Mouse (Mus musculus) stomach, embryonic 15.5 days (tissue): ENCODE measurements around the gene Slit3. TPM values are rescaled to one million over a fixed set of nuclear protein-coding genes. Genes with fewer than 3 reads are reported as not detected.

Experiments used
- ATAC-seq: fragments of 200-750 bp; cut with Nextera tagmentation; 2 replicates; pipeline ENCODE4 v1.8.0; 2017; ENCODE audit warnings: low read depth, moderate number of reproducible peaks, moderate TSS enrichment; ENCODE audit not compliant: insufficient read depth, low FRiP score
- H3K27ac ChIP-seq: fragments of 300-500 bp; sonication (generic); 2 replicates; pipeline ENCODE4 v1.5.1; 2015; ENCODE audit warnings: mild to moderate bottlenecking, inconsistent platforms
- H3K27me3 ChIP-seq: fragments of 300-500 bp; sonication (generic); replicated peaks from 2 replicates; pipeline ENCODE4 v1.6.1; 2015; ENCODE audit warnings: inconsistent platforms
- H3K36me3 ChIP-seq: fragments of 300-500 bp; sonication (generic); 2 replicates; pipeline ENCODE4 v1.6.1; 2015; ENCODE audit warnings: inconsistent platforms
- H3K4me1 ChIP-seq: fragments of 300-500 bp; sonication (generic); 2 replicates; pipeline ENCODE4 v1.6.1; 2015; ENCODE audit warnings: inconsistent platforms
- H3K4me2 ChIP-seq: fragments of 300-500 bp; sonication (generic); 2 replicates; pipeline ENCODE4 v1.6.1; 2015; ENCODE audit warnings: mild to moderate bottlenecking, inconsistent platforms
- H3K4me3 ChIP-seq: fragments of 300-500 bp; sonication (generic); replicated peaks from 2 replicates; pipeline ENCODE4 v1.5.1; 2015; ENCODE audit warnings: inconsistent platforms
- H3K9ac ChIP-seq: fragments of 300-500 bp; sonication (generic); 2 replicates; pipeline ENCODE4 v1.6.1; 2015; ENCODE audit warnings: inconsistent platforms
- H3K9me3 ChIP-seq: fragments of 300-500 bp; sonication (generic); 2 replicates; pipeline ENCODE4 v1.6.1; 2016; ENCODE audit warnings: inconsistent platforms
- WGBS: fragments of 180-500 bp; shearing (Covaris S2); methylation state at CpG from one replicate; pipeline ENCODE4 v1.1.7; 2015; 5-methylcytosine and 5-hydroxymethylcytosine counted together
- polyA plus RNA-seq: library from polyadenylated mRNA; unstranded; fragments of >200 nt; fragmentation: Nextera tagmentation; extraction: Ambion mirVana; gene quantifications from 2 replicates; pipeline ENCODE4 v1.2.1, GENCODE M21; 2015

Gene Slit3
- polyA plus RNA-seq, 1 experiment from 2014 or later = 18.9 TPM

GRCm38 (mm10) chr11:35662945-35663344 lies 541.9 kb downstream of the Slit3 start:
- H3K36me3 ChIP-seq = no peaks in the 10 kb centered on the region
- H3K27ac ChIP-seq = no peak overlapping the region
- ATAC-seq = no peak
- H3K9ac ChIP-seq = no peak overlapping the region
- H3K4me1 ChIP-seq = no peaks in the 10 kb centered on the region
- H3K4me3 ChIP-seq = no peak overlapping the region
- no peaks in the 10 kb centered on the region for H3K27me3 ChIP-seq
- 86% methylated on average over 3 of the region's 3 CpGs for WGBS
- no peaks in the 10 kb centered on the region for H3K9me3 ChIP-seq
- no peak overlapping the region for H3K4me2 ChIP-seq

- ATAC-seq = no peak
- Histone ChIP-seq H3K4me2 (no peak overlapping the region), H3K27me3 (no peaks in the 10 kb centered on the region), H3K9ac (no peak overlapping the region), H3K9me3 (no peaks in the 10 kb centered on the region), H3K36me3 (no peaks in the 10 kb centered on the region), H3K4me1 (no peaks in the 10 kb centered on the region), H3K4me3 (no peak overlapping the region), H3K27ac (no peak overlapping the region)
- 72% methylated on average over 8 of the region's 8 CpGs for WGBS
These were observed 542.6 kb downstream of the Slit3 start for GRCm38 (mm10) chr11:35663661-35664060.

- WGBS = 71% methylated on average over 5 of the region's 5 CpGs
- no peaks in the 10 kb centered on the region for H3K9me3 ChIP-seq
- no peaks in the 10 kb centered on the region for H3K36me3 ChIP-seq
- H3K27ac ChIP-seq = no peak overlapping the region
- no peaks in the 10 kb centered on the region for H3K27me3 ChIP-seq
- H3K4me2 ChIP-seq = no peak overlapping the region
- H3K4me1 ChIP-seq = no peaks in the 10 kb centered on the region
- H3K9ac ChIP-seq = no peak overlapping the region
- no peak overlapping the region for H3K4me3 ChIP-seq
- ATAC-seq = no peak; the same call in 1 of the 2 replicates
These were observed 544.0 kb downstream of the Slit3 start for GRCm38 (mm10) chr11:35664991-35665390.

- H3K4me1 ChIP-seq = no peaks in the 10 kb centered on the region
- H3K27ac ChIP-seq = no peak overlapping the region
- H3K36me3 ChIP-seq = no peaks in the 10 kb centered on the region
- no peak overlapping the region for H3K4me2 ChIP-seq
- no peak overlapping the region for H3K4me3 ChIP-seq
- 68% methylated on average over 3 of the region's 3 CpGs for WGBS
- H3K9ac ChIP-seq = no peak overlapping the region
- no peak for ATAC-seq
- H3K9me3 ChIP-seq = no peaks in the 10 kb centered on the region
- H3K27me3 ChIP-seq = no peaks in the 10 kb centered on the region
These were observed 546.4 kb downstream of the Slit3 start for GRCm38 (mm10) chr11:35667428-35667827.

- no peaks in the 10 kb centered on the region for H3K9me3 ChIP-seq
- no peak for ATAC-seq
- H3K4me3 ChIP-seq = no peak overlapping the region
These were observed 547.1 kb downstream of the Slit3 start for GRCm38 (mm10) chr11:35668138-35668537.

GRCm38 (mm10) chr11:35668750-35669149 lies 547.7 kb downstream of the Slit3 start:
- ATAC-seq = no peak
- Histone ChIP-seq H3K27ac (no peak overlapping the region), H3K4me3 (no peak overlapping the region), H3K9ac (no peak overlapping the region), H3K27me3 (no peaks in the 10 kb centered on the region), H3K36me3 (no peaks in the 10 kb centered on the region), H3K4me1 (no peaks in the 10 kb centered on the region), H3K4me2 (no peak overlapping the region), H3K9me3 (no peaks in the 10 kb centered on the region)
- WGBS = 67% methylated on average over 1 of the region's 1 CpGs

More at GRCm38 (mm10) chr11:35668138-35668537, 547.1 kb downstream of the Slit3 start:
- Histone ChIP-seq H3K27ac (no peak overlapping the region), H3K4me1 (no peaks in the 10 kb centered on the region), H3K4me2 (no peak overlapping the region), H3K9ac (no peak overlapping the region), H3K36me3 (no peaks in the 10 kb centered on the region), H3K27me3 (no peaks in the 10 kb centered on the region)
- WGBS = 45% methylated on average over 3 of the region's 3 CpGs

- Histone ChIP-seq H3K27me3 (no peaks in the 10 kb centered on the region), H3K4me3 (no peak overlapping the region), H3K9ac (no peak overlapping the region), H3K36me3 (no peaks in the 10 kb centered on the region), H3K27ac (no peak overlapping the region), H3K4me1 (no peaks in the 10 kb centered on the region), H3K9me3 (no peaks in the 10 kb centered on the region), H3K4me2 (no peak overlapping the region)
- 84% methylated on average over 5 of the region's 5 CpGs for WGBS
- no peak for ATAC-seq
These were observed 548.5 kb downstream of the Slit3 start for GRCm38 (mm10) chr11:35669536-35669935.

- Histone ChIP-seq H3K9ac (no peak overlapping the region), H3K36me3 (no peaks in the 10 kb centered on the region), H3K4me3 (no peak overlapping the region), H3K9me3 (no peaks in the 10 kb centered on the region), H3K4me1 (no peaks in the 10 kb centered on the region), H3K27me3 (no peaks in the 10 kb centered on the region), H3K4me2 (no peak overlapping the region), H3K27ac (no peak overlapping the region)
- no peak for ATAC-seq
- 83% methylated on average over 6 of the region's 6 CpGs for WGBS
These were observed 549.2 kb downstream of the Slit3 start for GRCm38 (mm10) chr11:35670181-35670580.

- H3K36me3 ChIP-seq = no peaks in the 10 kb centered on the region
- no peaks in the 10 kb centered on the region for H3K27me3 ChIP-seq
- H3K9ac ChIP-seq = no peak overlapping the region
- H3K4me3 ChIP-seq = no peak overlapping the region
- no peak overlapping the region for H3K4me2 ChIP-seq
- 86% methylated on average over 3 of the region's 3 CpGs for WGBS
- H3K4me1 ChIP-seq = no peaks in the 10 kb centered on the region
- no peak overlapping the region for H3K27ac ChIP-seq
- no peaks in the 10 kb centered on the region for H3K9me3 ChIP-seq
- no peak for ATAC-seq
These were observed 549.7 kb downstream of the Slit3 start for GRCm38 (mm10) chr11:35670746-35671145.

- H3K27me3 ChIP-seq = no peaks in the 10 kb centered on the region
- WGBS = 91% methylated on average over 7 of the region's 7 CpGs
- no peak for ATAC-seq
- no peak overlapping the region for H3K9ac ChIP-seq
- H3K4me2 ChIP-seq = no peak overlapping the region
- no peaks in the 10 kb centered on the region for H3K36me3 ChIP-seq
- H3K4me3 ChIP-seq = no peak overlapping the region
- H3K9me3 ChIP-seq = no peaks in the 10 kb centered on the region
- no peak overlapping the region for H3K27ac ChIP-seq
- no peaks in the 10 kb centered on the region for H3K4me1 ChIP-seq
These were observed 552.0 kb downstream of the Slit3 start for GRCm38 (mm10) chr11:35673050-35673449.

- Histone ChIP-seq H3K36me3 (no peaks in the 10 kb centered on the region), H3K9me3 (no peaks in the 10 kb centered on the region), H3K27ac (no peak overlapping the region), H3K27me3 (no peaks in the 10 kb centered on the region), H3K4me3 (no peak overlapping the region), H3K9ac (no peak overlapping the region), H3K4me2 (no peak overlapping the region), H3K4me1 (no peaks in the 10 kb centered on the region)
- no peak for ATAC-seq
- WGBS = 94% methylated on average over 9 of the region's 9 CpGs
These were observed 553.2 kb downstream of the Slit3 start for GRCm38 (mm10) chr11:35674242-35674641.

GRCm38 (mm10) chr11:35676744-35677143 lies 555.7 kb downstream of the Slit3 start:
- Histone ChIP-seq H3K27ac (no peak overlapping the region), H3K9me3 (no peaks in the 10 kb centered on the region), H3K9ac (no peak overlapping the region), H3K36me3 (no peaks in the 10 kb centered on the region), H3K4me2 (no peak overlapping the region), H3K27me3 (no peaks in the 10 kb centered on the region), H3K4me1 (no peaks in the 10 kb centered on the region), H3K4me3 (no peak overlapping the region)
- WGBS = 56% methylated on average over 4 of the region's 4 CpGs
- no peak for ATAC-seq

GRCm38 (mm10) chr11:35679976-35680375 lies 559.0 kb downstream of the Slit3 start:
- no peaks in the 10 kb centered on the region for H3K4me1 ChIP-seq
- no peak overlapping the region for H3K9ac ChIP-seq
- no peaks in the 10 kb centered on the region for H3K36me3 ChIP-seq
- H3K27me3 ChIP-seq = no peaks in the 10 kb centered on the region
- no peak for ATAC-seq
- 79% methylated on average over 5 of the region's 5 CpGs for WGBS
- no peak overlapping the region for H3K4me2 ChIP-seq
- H3K9me3 ChIP-seq = no peaks in the 10 kb centered on the region
- no peak overlapping the region for H3K4me3 ChIP-seq
- no peak overlapping the region for H3K27ac ChIP-seq
